Mouse (Mus musculus) heart, adult 11 months (tissue): ENCODE results near the gene Vps37b.
A peak's percentile ranks its signal among the peaks of the same experiment; 100 is the strongest.

Experiments used
- DNase-seq: peaks from one replicate; pipeline ENCODE4 v3.0.0; 2022

Vps37b gene

DNA sequence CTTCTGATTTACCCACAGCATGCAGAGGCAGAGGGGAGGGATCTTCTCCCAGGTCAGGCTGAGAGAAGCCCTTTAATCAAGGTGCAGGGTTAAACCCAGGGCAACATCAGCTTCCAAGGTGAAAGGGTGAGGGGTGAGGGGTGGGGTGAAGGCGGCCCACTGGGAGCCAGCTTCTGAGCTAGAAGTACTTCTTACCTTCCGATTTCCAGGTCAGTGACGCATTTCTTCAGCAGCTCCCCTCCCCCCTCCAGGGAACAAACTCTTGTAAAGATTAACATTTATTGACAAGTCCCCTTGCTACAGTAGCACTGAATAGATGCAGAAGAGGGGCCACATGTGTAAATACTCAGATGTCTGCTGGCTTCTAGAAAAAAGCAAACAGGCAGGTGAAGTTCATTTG, 54.8 kb downstream of the Vps37b start:
- DNase-seq, result peak; percentile 64

- DNase-seq, result peak; percentile 90
Measured at GRCm38 (mm10) chr5:123975668-123976180, 56.3 kb downstream of the Vps37b start.

- peak; percentile 90 for DNase-seq
Measured at GRCm38 (mm10) chr5:123974616-123975111, 57.4 kb downstream of the Vps37b start.

- DNase-seq, result peak; percentile 96
Measured at GRCm38 (mm10) chr5:123974179-123974485, 57.9 kb downstream of the Vps37b start.

DNA sequence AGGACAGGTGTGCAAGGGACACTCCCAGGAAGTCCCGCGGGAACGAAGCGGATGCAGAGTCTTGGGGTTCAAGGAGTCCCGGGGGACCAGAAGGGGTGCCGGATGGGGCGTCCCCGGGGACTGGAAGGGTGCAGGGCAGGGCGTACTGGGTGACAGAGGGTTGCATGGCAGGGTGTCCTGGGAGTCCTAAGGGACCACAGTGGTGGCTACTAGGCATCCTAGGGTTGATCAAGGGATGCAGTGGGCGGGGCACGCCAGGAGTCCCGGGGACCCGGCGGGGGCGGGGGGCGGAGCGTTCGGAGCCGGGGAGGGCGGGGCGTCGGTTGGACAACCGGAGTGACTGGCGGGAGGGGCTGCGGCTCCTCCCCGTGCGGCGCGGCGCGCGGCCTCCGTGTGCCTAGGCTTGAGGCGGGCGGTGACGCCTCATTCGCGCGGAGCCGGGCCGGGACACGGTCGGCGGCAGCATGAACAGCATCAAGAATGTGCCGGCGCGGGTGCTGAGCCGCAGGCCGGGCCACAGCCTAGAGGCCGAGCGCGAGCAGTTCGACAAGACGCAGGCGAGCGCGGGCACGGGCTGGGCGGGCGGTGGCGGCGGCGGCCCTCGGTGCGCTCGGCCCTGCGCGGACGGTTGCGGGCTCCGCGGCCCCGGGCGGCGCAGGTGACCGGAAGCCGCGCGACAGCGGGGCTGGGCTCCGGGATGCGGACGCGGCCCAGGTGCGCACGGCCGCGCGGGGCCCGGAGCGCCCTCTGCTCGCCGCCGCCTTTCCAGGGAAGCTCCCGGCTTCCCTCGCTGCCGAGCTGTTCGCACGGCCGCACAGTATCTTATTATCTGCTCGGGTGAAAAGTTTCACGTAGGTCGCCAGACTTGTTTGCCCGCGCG, 58.5 kb downstream of the Vps37b start, which contains the start of gene Hip1r:
Gene Hip1r, plus strand, starts transcription at position 330 of the 880 bp plus-strand sequence.
- DNase-seq, result peak; percentile 99

- peak; percentile 45 for DNase-seq
Measured at GRCm38 (mm10) chr5:123972453-123972852, 59.6 kb downstream of the Vps37b start.

- peak; percentile 78 for DNase-seq
Measured at GRCm38 (mm10) chr5:123970576-123970975, 61.5 kb downstream of the Vps37b start.

- DNase-seq, result peak; percentile 70
Measured at GRCm38 (mm10) chr5:123969216-123969615, 62.9 kb downstream of the Vps37b start.

GRCm38 (mm10) chr5:123968468-123968867, 63.6 kb downstream of the Vps37b start:
- DNase-seq, result no peak

DNA sequence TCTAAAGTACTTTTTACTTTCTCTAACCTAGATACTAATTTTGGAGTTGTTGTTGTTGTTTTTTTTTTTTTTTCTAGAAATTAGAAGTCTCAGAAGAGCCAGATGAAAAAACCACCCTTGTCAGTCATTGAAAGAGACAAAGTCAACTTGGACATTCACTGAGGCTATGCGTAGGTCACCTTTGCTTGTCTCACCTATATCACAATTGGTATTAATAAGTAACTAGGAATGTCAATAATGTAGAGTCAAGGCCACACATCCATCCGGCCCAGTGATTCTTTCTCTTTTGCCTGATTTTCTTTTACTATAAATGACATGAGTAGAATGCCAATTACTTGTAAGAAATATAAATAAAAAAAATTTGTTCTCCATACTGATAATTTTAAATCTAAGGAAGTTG, 65.3 kb downstream of the Vps37b start:
- no peak for DNase-seq

- no peak for DNase-seq
Measured at GRCm38 (mm10) chr5:123964208-123964607, 67.9 kb downstream of the Vps37b start.

DNA sequence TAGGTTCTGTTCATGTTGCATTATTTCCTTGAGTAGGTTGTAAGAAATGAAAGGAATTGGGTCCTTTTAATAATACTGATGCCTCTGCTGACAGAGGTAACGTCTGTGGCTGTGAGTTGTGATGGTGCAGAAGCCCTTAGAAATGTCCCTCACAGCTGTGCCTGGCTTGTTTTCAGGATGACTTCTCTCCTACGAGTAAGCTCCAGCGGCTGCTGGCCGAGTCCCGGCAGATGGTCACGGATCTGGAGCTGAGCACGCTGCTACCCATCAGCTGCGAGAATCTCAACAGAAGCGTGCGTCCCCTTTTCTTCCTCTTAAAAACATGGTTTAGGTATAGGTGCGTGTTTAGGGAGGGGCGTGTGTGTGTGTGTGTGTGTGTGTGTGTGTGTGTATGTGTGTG, 71.0 kb downstream of the Vps37b start:
- no peak for DNase-seq

DNA sequence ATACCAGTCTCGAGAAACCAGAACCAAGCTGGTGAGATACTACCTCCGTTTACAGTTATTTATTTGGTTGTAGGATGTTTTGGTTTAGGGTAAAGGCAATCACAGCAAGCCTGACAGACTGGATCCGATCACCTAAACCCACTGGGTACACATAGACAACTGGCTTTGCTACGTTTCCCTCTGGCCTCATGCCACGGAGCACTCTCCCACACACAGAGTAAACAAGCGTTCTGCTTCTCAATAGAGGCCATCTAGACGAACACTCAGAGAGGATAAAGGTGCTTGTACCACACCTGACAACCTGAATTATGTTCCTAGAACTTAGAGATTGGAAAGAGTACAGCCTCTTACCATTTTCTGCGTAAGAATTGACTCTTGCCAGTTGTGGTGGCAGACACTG, 71.9 kb downstream of the Vps37b start:
- peak; percentile 44 for DNase-seq

DNA sequence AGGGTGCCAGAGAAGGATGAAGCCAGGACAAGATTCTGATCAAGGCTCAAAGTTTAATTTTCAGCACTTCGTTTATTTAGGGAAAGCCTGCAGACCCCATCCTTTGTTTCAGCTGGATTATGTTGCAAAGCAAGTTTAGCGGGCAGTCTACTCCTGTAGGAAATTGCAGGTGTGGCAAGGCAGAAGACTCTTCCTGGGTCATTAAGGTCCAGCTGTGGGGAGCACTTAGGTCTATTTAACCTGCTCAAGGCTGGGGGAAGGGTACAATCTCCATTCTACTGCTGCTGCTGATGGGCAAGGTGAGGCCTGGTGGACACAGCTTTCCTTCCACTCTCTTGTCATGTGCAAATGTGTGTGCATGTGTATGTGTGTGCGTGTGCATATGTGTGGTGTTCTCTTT, 73.1 kb downstream of the Vps37b start:
- peak; percentile 63 for DNase-seq

DNA sequence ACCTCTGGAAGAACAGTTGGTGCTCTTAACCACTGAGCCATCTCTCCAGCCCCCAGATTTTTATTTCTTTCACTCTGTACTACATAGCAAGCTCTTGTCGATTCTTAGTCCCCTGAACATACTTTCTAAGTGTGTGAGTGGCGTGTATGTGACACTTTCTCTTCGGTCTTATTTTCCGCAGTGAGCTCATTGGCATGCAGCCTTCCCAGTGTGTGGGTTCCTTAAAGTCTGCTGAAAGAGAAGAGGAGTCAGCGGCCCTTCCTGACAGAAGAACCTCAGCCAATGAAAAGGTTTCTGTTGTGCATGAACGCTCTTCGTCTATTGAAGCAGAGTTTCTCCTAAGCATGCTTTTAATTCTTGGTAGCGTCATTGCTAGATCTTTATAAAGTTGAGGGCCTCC, 74.9 kb downstream of the Vps37b start:
- no peak for DNase-seq
